ENCODE assay signal across 1 mouse cellular context in genomic region chr17:33954646-33955554, GRCm38 (mm10).
A peak's percentile ranks its signal among the peaks of the same experiment; 100 is the strongest.
TF ChIP-seq lines count a peak whose summit lies in the region.

No protein-coding gene starts in this region.

TF ChIP-seq in MEL, 35 proteins besides CTCF, POLR2A, EP300 and RAD21:
- TF ChIP-seq NELFE (IDR thresholded peaks at IDR 0.05; ENCODE audit: low read depth, low read length) (no peak), POLR2AphosphoS5 (IDR thresholded peaks at IDR 0.05; ENCODE audit: borderline replicate concordance, low read depth, low read length) (0 out of 2 replicates have a peak, but pooled peaks have one; percentile 27), MYB (IDR thresholded peaks at IDR 0.05; ENCODE audit: low read depth, low read length) (no peak), TBP (IDR thresholded peaks at IDR 0.05; ENCODE audit: low read depth, low read length) (no peak), SIN3A (IDR thresholded peaks at IDR 0.05; ENCODE audit: low read length) (peak; percentile 26; the same call in 1 of the 2 replicates), TAL1 (IDR thresholded peaks at IDR 0.05; ENCODE audit: low read length) (no peak), ZNF384 (IDR thresholded peaks at IDR 0.05; ENCODE audit: low read depth, low read length) (no peak), KAT2A (conservative IDR thresholded peaks at IDR 0.05; ENCODE audit: low read depth, low read length) (no peak), ETS1 (IDR thresholded peaks at IDR 0.05; ENCODE audit: low read depth, low read length) (no peak), ELF1 (IDR thresholded peaks at IDR 0.05; ENCODE audit: low read depth, low read length) (no peak), ZC3H11A (IDR thresholded peaks at IDR 0.05; ENCODE audit: low read depth, low read length) (no peak), GABPA (IDR thresholded peaks at IDR 0.05; ENCODE audit: low read depth, low read length) (no peak), UBTF (IDR thresholded peaks at IDR 0.05; ENCODE audit: borderline replicate concordance, insufficient read depth, low read depth, low read length) (no peak), MAZ (IDR thresholded peaks at IDR 0.05; ENCODE audit: low read depth, low read length) (no peak), ZMIZ1 (IDR thresholded peaks at IDR 0.05; ENCODE audit: low read depth, low read length) (no peak), MAX (IDR thresholded peaks at IDR 0.05; ENCODE audit: low read length) (no peak), RCOR1 (IDR thresholded peaks at IDR 0.05; ENCODE audit: low read depth, low read length) (no peak), MAFK (IDR thresholded peaks at IDR 0.05; ENCODE audit: borderline replicate concordance, low read depth, low read length) (no peak), POLR2AphosphoS2 (IDR thresholded peaks at IDR 0.05; ENCODE audit: low read length) (0 out of 2 replicates have a peak, but pooled peaks have one; percentile 48), BHLHE40 (IDR thresholded peaks at IDR 0.05; ENCODE audit: borderline replicate concordance, low read depth, low read length) (no peak), MXI1 (IDR thresholded peaks at IDR 0.05; ENCODE audit: low read depth, low read length) (peak; percentile 29; the same call in 1 of the 2 replicates), HCFC1 (IDR thresholded peaks at IDR 0.05; ENCODE audit: low read depth, low read length) (no peak), CHD1 (IDR thresholded peaks at IDR 0.05; ENCODE audit: low read depth, low read length) (peak; percentile 88; the same call in 1 of the 2 replicates), MEF2A (IDR thresholded peaks at IDR 0.05; ENCODE audit: extremely low read depth, insufficient replicate concordance, low read depth, low read length, poor library complexity, severe bottlenecking) (no peak), GATA1 (IDR thresholded peaks at IDR 0.05; ENCODE audit: low read depth, low read length) (no peak), SMC3 (IDR thresholded peaks at IDR 0.05; ENCODE audit: low read depth, low read length) (no peak)
TF ChIP-seq in MEL: peak in this region for 5.
